Mouse (Mus musculus): ENCODE measurements around the gene Spata17. TPM values are rescaled to one million over a fixed set of nuclear protein-coding genes. Genes with fewer than 3 reads are reported as not detected.

Gene Spata17
- polyA plus RNA-seq, 2 experiments: 0.19 TPM

DNA sequence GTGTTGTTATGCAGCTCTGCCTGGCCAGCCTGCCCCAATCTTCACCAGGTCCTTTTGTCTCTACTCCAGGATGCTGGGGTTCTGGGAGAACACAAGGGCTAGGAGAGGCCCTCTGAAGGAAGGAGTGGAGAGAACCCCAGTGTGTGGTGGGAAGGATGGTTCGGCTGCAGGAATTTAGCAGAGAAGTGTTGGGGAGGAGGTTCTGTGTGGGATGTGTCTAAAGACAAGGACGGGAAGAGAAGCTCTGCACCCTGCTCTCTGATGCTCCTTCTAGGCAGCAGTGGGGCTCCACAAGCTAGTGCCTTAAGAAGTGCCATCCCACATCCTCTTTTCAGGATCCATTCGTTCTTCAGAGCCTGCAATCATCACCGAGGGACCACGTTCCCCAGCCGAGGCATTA is 129.2 kb downstream of the Spata17 start:
- no peak for TF ChIP-seq POLR2A (IDR thresholded peaks at IDR 0.05; ENCODE audit: borderline replicate concordance, extremely low read depth, insufficient read depth, insufficient read length)
- Histone ChIP-seq H3K27me3 (ENCODE audit: control insufficient read depth, insufficient read depth, low read length) (no peaks in the 10 kb centered on the region), H3K4me1 (ENCODE audit: control insufficient read depth, insufficient read depth, low read length) (no peaks in the 10 kb centered on the region), H3K9me3 (ENCODE audit: control insufficient read depth, low read length) (0 out of 2 replicates have a peak, but pooled peaks cover 2% of the 10 kb centered on the region), H3K9ac (ENCODE audit: low read depth, low read length, severe bottlenecking) (no peak overlapping the region), H3K27ac (replicated peaks; ENCODE audit: low read depth, low read length) (no peak overlapping the region), H3K36me3 (ENCODE audit: control insufficient read depth, insufficient read depth, low read length) (no peaks in the 10 kb centered on the region), H3K4me3 (replicated peaks; ENCODE audit: low read length) (no peak overlapping the region), H3K4me2 (replicated peaks; ENCODE audit: low read depth, low read length, severe bottlenecking) (no peak overlapping the region)
- WGBS: 60% methylated on average over 6 of the region's 6 CpGs
- DNase-seq (ENCODE audit: low spot score) (no peak), ATAC-seq (ENCODE audit: low FRiP score, low read depth) (no peak)

DNA sequence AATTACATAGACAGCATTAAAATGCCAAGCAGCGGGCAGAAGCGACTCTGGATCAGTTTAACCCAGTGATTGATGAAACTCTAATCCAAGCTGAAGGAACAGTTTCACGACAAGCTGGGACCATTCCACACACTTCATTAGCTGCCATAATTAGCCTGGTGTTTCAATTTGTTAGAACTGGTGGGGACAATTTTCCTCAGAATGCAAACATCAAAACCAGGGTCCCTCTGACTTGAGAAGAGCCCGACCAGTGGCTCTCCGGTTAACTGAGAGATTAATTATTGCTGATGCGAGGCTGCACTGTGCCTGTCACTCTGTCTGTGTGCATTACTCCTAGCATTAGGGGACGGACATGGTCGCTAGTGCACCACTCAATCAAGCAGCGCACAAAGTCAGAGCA is 137.9 kb downstream of the Spata17 start:
- DNase-seq (ENCODE audit: low spot score) (no peak), ATAC-seq (ENCODE audit: low FRiP score, low read depth) (no peak)
- Histone ChIP-seq H3K27ac (replicated peaks; ENCODE audit: low read depth, low read length) (no peak overlapping the region), H3K4me2 (replicated peaks; ENCODE audit: low read depth, low read length, severe bottlenecking) (no peak overlapping the region), H3K27me3 (ENCODE audit: control insufficient read depth, insufficient read depth, low read length) (no peaks in the 10 kb centered on the region), H3K4me1 (ENCODE audit: control insufficient read depth, insufficient read depth, low read length) (no peaks in the 10 kb centered on the region), H3K36me3 (ENCODE audit: control insufficient read depth, insufficient read depth, low read length) (no peaks in the 10 kb centered on the region), H3K9ac (ENCODE audit: low read depth, low read length, severe bottlenecking) (no peak overlapping the region), H3K4me3 (replicated peaks; ENCODE audit: low read length) (no peak overlapping the region), H3K9me3 (ENCODE audit: control insufficient read depth, low read length) (0 out of 2 replicates have a peak, but pooled peaks cover 4% of the 10 kb centered on the region)
- 32% methylated on average over 9 of the region's 9 CpGs for WGBS
- TF ChIP-seq POLR2A (IDR thresholded peaks at IDR 0.05; ENCODE audit: borderline replicate concordance, extremely low read depth, insufficient read depth, insufficient read length): no peak

DNA sequence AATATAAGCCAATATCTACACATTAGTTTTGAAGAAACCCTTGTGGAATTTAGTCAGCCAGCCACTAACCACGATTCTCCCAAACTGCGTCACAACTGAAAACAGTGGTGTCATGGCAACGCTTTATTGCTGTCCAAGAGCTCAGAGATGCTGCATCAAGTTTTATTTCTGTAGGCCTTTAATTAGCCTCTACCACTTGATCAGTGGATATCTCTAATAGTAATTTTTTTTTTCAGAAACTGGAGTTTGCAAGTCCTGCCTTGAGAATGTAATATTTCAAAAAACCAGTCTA is 138.3 kb downstream of the Spata17 start:
- DNase-seq (ENCODE audit: low spot score) (no peak), ATAC-seq (ENCODE audit: low FRiP score, low read depth) (no peak)
- no peak overlapping the region for H3K9ac ChIP-seq (ENCODE audit: low read depth, low read length, severe bottlenecking)
- no peaks in the 10 kb centered on the region for H3K36me3 ChIP-seq (ENCODE audit: control insufficient read depth, insufficient read depth, low read length)
- WGBS: 45% methylated on average over 3 of the region's 3 CpGs
- H3K9me3 ChIP-seq (ENCODE audit: control insufficient read depth, low read length): 0 out of 2 replicates have a peak, but pooled peaks cover 4% of the 10 kb centered on the region
- H3K4me1 ChIP-seq (ENCODE audit: control insufficient read depth, insufficient read depth, low read length): no peaks in the 10 kb centered on the region
- no peak for TF ChIP-seq POLR2A (IDR thresholded peaks at IDR 0.05; ENCODE audit: borderline replicate concordance, extremely low read depth, insufficient read depth, insufficient read length)
- H3K27ac ChIP-seq (replicated peaks; ENCODE audit: low read depth, low read length): no peak overlapping the region
- no peak overlapping the region for H3K4me3 ChIP-seq (replicated peaks; ENCODE audit: low read length)
- no peaks in the 10 kb centered on the region for H3K27me3 ChIP-seq (ENCODE audit: control insufficient read depth, insufficient read depth, low read length)
- no peak overlapping the region for H3K4me2 ChIP-seq (replicated peaks; ENCODE audit: low read depth, low read length, severe bottlenecking)

DNA sequence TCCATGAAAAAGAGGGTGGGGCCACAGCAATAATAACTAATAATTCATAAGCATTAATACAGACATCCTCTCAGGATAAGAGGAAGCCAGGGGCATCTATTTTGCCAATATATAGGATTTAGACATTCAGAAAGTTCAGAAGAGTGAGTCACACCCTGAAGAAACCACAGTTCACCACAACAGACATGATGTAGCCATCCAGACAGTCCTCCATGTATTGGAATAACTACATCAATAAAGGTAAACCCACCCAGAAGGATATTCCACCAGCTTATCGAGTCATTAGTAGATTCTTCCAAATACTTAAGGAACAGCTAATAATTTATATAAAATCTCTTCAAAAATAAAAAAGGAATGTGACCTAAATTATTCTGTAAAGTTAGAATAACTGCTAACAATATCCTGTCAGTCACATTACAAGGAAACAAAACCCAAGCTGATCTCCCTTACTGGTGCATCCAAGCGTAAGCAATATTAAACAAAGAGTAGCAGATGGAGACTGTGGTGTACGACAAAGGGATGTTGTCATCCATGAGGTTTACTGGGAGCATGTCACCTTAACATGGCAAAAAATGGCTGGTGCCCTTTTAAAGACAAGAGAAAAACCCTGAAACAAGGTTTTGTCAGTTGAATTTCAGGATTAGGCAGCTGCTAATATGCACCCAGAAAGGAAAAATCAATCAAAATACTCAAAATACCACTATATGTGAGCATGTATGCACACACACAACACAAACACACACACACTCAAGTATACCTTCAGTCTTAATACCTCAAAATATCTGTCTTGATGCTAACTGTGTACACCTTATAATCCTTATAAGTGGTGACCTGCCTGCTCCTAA is 138.8 kb downstream of the Spata17 start:
- TF ChIP-seq POLR2A (IDR thresholded peaks at IDR 0.05; ENCODE audit: borderline replicate concordance, extremely low read depth, insufficient read depth, insufficient read length): no peak
- Histone ChIP-seq H3K4me3 (replicated peaks; ENCODE audit: low read length) (no peak overlapping the region), H3K27me3 (ENCODE audit: control insufficient read depth, insufficient read depth, low read length) (no peaks in the 10 kb centered on the region), H3K4me2 (replicated peaks; ENCODE audit: low read depth, low read length, severe bottlenecking) (no peak overlapping the region), H3K36me3 (ENCODE audit: control insufficient read depth, insufficient read depth, low read length) (no peaks in the 10 kb centered on the region), H3K9ac (ENCODE audit: low read depth, low read length, severe bottlenecking) (no peak overlapping the region), H3K9me3 (ENCODE audit: control insufficient read depth, low read length) (0 out of 2 replicates have a peak, but pooled peaks cover 4% of the 10 kb centered on the region), H3K4me1 (ENCODE audit: control insufficient read depth, insufficient read depth, low read length) (no peaks in the 10 kb centered on the region), H3K27ac (replicated peaks; ENCODE audit: low read depth, low read length) (no peak overlapping the region)
- 81% methylated on average over 3 of the region's 3 CpGs for WGBS
- no peak for ATAC-seq (ENCODE audit: low FRiP score, low read depth)
- DNase-seq (ENCODE audit: low spot score): no peak

DNA sequence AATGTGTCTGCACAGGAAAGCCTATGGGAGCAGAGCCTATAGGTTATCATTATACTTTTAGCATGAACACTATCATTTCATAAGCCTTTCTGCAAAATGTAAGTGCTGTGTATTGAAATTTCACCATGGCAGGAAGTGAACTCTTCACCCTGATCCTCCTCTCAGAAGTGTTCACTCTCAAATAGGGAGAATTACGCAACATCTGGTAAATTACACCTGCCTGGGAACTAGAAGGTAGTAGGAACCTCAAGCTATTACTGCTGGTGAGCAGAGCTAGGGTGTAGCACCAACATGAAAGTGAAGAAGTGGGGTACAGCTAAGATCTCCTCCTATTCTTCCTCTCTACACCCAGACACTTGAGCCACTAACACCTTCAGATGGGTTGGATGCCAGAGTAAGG is 155.4 kb downstream of the Spata17 start:
- Histone ChIP-seq H3K4me3 (replicated peaks; ENCODE audit: low read length) (no peak overlapping the region), H3K27me3 (ENCODE audit: control insufficient read depth, insufficient read depth, low read length) (no peaks in the 10 kb centered on the region), H3K9me3 (ENCODE audit: control insufficient read depth, low read length) (no peaks in the 10 kb centered on the region), H3K27ac (replicated peaks; ENCODE audit: low read depth, low read length) (no peak overlapping the region), H3K4me1 (ENCODE audit: control insufficient read depth, insufficient read depth, low read length) (no peaks in the 10 kb centered on the region), H3K4me2 (replicated peaks; ENCODE audit: low read depth, low read length, severe bottlenecking) (no peak overlapping the region), H3K36me3 (ENCODE audit: control insufficient read depth, insufficient read depth, low read length) (no peaks in the 10 kb centered on the region), H3K9ac (ENCODE audit: low read depth, low read length, severe bottlenecking) (no peak overlapping the region)
- ATAC-seq (ENCODE audit: low FRiP score, low read depth): no peak
- TF ChIP-seq POLR2A (IDR thresholded peaks at IDR 0.05; ENCODE audit: borderline replicate concordance, extremely low read depth, insufficient read depth, insufficient read length): no peak
- WGBS: 85% methylated on average over 1 of the region's 1 CpGs
- no peak for DNase-seq (ENCODE audit: low spot score)

Measured in limb, embryonic 14.5 days (tissue).